Mouse (Mus musculus) ES-CJ7 (cell line): ENCODE results near the gene Kcnj2.

Experiments used
- DNase-seq: peaks from one replicate; pipeline ENCODE4 v3.0.0; 2011; ENCODE audit warnings: low read depth, low spot score

Kcnj2 gene

DNA sequence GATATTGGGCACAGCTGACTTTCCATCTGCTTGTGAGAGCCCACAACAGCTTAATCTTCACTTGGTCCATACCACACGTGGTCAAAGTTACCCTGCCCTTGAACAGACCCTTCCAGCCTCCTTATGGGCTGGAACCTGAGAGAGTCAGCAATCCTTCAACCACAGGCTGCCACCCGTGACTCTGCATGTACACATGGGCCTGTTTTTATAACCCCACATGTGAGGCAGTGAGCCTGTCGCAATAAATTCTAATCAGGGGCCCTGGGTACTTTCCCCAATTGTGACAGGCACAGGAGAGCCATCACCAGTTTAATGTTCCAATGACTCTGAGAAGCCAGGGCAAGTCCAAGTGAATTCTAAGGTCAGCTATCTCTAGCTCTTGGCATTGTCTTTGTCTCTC is 22.8 kb downstream of the Kcnj2 start:
- no peak for DNase-seq

DNA sequence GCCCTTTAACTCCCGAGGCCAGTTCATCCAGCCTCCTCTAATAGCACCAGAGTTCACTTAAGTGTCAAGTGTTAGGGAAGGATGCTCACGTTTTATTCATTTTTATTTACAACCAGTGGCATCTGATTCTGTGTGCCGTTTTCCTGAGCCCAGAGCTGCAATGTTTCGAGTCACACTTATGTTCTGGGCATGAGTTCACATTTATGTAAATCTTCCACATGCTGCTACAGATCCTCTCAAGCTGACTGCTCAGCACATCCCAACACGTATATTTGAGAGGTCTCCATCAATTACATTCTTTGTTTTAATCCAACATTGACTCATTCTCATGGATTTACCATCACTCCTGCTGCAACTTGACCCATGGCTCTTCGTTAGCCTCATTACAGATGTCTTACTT is 25.2 kb downstream of the Kcnj2 start:
- DNase-seq, result no peak

DNA sequence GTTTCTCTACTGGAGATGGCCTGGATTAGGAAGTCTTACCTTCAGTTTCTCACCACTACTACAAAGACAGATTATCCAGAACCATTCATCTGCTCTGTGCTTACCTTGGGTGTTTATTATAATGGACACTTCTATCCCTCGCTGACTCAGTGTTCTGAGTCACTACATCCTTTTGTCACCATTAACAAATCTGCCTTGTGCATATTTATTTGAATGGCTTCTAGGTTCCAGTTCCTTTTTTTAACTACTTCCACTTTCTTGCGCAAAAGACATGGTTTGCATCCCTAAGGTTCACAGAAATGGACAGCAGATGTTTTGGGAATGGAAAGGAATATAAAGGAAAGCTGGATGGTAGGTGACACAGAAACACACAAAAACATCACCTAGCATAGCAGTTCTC is 27.0 kb downstream of the Kcnj2 start:
- DNase-seq, result no peak

DNA sequence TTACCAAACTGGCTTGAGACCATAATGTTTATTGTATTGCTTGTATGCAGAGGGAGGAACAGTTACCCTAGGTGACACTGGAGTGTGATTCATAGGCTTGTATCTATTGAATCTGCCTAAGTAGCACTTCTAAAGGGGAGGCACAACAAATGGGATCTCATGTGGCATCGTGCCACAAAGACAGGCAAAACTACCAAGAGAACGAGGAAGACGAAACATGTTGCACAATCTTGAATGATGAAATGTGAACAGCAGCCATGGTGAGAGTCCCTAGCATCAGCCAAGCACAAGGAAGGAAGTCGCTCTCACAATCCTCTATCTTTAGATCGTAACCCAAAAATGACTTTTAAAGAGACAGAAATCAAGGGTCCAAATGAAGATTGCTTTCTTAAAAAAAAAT is 30.6 kb downstream of the Kcnj2 start:
- DNase-seq, result no peak

- no peak for DNase-seq
Measured at GRCm38 (mm10) chr11:111100131-111100530, 34.2 kb downstream of the Kcnj2 start.

DNA sequence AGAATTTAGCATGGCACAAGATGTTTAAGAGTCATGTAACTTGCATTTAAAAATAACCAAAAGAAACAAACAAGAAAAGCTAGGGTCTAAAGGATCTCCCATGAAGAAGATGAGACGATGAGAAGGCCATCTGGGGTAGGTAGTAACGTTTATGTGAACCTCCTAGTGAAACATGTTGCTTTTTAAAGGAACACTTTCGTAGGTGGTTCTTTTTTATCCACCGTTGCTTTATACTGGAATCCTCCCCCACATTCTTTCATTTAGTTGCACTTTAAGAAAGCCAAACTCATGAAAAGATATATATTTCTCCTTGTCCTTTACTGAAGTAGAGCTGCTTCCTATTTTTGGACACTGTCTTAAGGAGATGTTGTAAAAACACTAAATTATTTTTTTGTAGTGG is 34.7 kb downstream of the Kcnj2 start:
- DNase-seq, result no peak

GRCm38 (mm10) chr11:111101620-111102176 is 35.7 kb downstream of the Kcnj2 start:
- no peak for DNase-seq

GRCm38 (mm10) chr11:111104422-111104821 is 38.5 kb downstream of the Kcnj2 start:
- no peak for DNase-seq

DNA sequence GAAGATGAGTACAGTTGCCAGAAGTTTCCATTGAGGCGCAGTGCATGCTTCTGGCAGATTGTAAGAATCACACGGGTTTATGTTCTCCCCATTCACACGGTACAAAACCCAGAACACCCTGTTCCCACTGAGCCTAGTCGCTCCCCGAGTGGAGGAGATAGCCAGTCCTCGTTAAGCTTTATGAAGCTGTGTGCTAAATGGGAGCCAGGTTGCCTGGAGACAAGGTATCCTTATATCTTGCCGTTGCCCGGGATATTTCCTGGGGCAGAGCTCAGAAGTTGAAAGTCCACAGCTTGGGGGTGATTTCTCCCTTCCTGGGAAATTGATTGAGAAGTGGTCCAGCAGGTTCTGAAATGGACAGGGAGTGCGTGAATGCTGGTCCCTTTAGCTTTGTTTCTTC is 42.2 kb downstream of the Kcnj2 start:
- DNase-seq, result no peak

DNA sequence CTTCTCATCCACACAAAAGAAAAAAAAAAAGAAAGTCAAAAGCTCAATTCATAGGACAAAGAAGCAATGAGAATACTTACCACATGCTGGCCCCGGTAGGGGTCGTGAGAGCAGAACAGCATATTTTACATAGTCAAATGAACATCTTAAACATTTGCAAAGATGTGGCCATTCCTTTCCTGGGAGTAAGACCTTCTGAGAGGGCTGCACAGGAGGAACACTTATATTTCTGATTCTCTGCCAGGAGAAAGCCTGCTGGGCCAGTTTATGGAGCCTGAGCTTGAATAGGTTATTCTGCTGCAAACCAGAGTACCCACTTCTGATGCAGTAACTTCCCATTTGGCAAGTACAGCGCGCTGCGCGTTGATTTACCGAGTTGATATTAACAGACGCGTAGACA is 55.5 kb downstream of the Kcnj2 start:
- DNase-seq, result peak; percentile 28

- no peak for DNase-seq
Measured at GRCm38 (mm10) chr11:111123324-111123723, 57.4 kb downstream of the Kcnj2 start.

DNA sequence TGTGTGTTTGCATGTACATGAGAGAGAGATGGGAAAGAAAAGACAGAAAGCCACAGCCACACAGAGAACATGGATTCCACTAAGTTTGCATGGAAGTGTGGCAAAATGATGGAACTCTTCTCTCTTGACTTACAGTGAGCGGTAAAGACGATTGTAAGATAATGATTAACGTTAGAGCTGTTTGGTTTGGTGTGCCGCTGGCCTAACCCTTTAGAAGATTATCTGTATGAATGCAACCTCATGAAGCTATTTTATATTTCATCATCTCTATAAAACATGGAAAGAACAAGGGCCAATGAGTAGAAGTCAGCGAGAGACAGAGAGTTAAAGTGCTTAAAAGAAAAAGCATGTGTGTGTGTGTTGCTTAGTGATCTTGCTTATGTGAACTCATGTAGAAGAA is 60.0 kb downstream of the Kcnj2 start:
- DNase-seq, result no peak
